Mouse (Mus musculus): ENCODE data around the gene 4833427G06Rik.

- no peak for TF ChIP-seq POLR2A (IDR thresholded peaks at IDR 0.05; ENCODE audit: low read depth, low read length)
- TF ChIP-seq CTCF (conservative IDR thresholded peaks at IDR 0.05; ENCODE audit: insufficient read depth, insufficient read length, low read depth, low read length), result no peak
Measured at GRCm38 (mm10) chr9:51076300-51076978, 25.4 kb downstream of the 4833427G06Rik start.
